Mouse (Mus musculus): ENCODE data around the gene Dner. TPM values are rescaled to one million over a fixed set of nuclear protein-coding genes. Genes with fewer than 3 reads are reported as not detected.

Gene Dner
- total RNA-seq (2021) = under 1 TPM in 1 of 2 experiments, not detected in 1; 0.13 TPM

DNA sequence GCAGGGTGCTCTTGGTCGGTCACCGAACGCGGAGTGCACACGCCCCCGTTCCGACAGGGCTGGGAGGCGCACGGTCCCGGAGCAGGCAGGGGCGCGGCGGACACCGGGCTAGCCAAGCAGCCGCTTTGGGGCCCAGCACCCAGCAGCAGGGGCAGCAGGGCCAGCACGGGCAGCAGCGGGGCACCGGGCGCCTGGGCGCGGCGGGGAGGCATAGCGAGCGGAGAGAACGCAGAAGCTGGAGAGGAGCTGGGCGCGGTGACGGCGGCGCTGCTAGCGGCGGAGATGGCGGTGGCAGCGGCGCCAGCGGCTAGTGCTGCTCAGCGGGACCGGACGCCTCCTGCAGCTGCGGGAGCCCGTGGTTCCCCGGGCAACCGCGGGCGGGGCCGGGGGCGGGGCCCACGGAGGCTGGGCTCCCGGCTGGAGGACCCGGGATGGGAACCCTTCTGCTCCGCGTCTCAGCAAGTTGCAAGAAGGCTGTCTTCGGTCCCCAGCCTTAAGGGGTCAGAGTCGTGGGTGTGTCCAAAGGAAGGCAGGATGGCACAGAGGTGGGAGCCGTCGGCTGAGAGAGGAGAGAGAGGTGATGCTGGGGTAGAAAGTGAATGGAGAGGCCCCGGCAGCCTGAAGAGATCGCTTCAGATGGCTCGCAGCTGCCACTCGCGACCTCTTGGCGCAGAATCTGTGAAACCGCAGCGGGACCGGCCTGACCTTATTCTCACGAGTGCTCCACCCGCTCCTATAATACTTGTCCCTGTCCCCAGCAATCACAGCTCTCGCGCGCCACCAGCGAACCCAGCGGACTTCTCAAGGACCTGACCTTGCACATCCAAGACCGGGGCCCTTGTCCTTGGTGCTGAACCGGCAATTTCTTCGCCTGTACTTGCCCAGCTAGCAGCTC, at the start of gene Dner:
TSS of gene Dner (minus strand) at position 705 of the 895 bp plus-strand sequence.
- intact Hi-C loops (cut with DNase I) = no loop called here
- peak; percentile 12 for DNase-seq (ENCODE audit: low spot score)

DNA sequence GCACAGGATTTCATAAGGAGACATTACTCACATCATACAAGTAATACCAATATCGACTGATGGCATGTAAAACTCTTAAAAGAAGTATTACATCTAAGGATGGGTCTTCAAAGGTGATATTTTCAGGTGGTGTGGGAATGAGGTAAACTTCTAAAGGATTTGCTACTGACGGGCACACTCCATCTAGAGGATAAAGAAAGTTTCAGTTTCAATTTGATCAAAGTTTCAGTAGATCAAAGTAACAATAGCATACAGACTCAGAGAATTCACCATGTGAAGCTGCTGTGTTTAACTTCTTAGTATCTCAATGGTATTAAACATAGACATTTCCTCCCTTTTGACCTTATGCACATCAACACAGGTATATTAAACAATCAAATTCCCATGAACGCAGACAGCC, 46.1 kb upstream of the Dner start:
- intact Hi-C loops (cut with DNase I) = loop anchor here (5.0 kb wide), 1 partner anchor 40 kb away; no protein-coding TSS in a partner anchor

DNA sequence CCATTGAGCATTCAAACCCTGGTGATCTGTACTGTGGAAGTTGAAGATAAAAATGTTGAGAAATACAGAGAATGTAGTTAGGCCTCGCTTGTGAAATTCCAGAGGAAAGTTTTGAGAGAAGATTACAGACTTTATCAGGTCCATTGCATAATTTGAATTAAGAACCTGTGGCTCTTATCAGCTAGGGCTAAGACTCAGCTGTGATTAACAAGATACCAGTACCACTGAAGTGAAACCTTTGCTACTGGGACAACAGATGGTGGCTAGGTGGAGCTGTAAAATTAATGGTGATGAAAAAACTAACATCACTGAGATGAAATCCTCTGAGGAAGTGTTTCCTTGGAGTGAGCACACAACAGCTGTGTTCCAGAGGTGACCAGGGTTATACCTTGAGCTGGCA, 44.1 kb upstream of the Dner start:
- DNase-seq (ENCODE audit: low spot score) = no peak
- intact Hi-C loops (cut with DNase I) = loop anchor here (5.0 kb wide), 1 partner anchor 42 kb away; no protein-coding TSS in a partner anchor

More for the DNA sequence above, 46.1 kb upstream of the Dner start:
- DNase-seq (ENCODE audit: low spot score) = no peak

DNA sequence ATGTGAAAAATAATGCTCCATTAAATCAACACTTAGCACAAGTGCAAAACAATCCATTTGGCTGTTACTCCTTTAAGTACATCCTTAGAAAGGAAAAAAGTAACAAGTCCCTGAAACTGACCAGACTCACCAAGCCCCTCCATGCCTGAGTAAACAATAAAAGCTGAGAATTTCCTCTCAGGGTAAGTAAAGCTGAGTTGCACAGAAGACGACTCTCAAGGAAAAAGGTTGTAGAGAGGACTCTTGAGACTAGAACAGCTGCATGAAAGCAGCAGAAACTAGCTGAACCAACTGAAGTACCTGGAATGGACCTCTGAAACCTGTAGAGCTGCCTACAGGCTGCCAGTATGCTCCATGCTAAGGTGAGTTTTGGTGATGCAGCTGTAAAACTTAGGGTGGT, 41.1 kb upstream of the Dner start:
- no peak for DNase-seq (ENCODE audit: low spot score)
- intact Hi-C loops (cut with DNase I) = no loop called here

DNA sequence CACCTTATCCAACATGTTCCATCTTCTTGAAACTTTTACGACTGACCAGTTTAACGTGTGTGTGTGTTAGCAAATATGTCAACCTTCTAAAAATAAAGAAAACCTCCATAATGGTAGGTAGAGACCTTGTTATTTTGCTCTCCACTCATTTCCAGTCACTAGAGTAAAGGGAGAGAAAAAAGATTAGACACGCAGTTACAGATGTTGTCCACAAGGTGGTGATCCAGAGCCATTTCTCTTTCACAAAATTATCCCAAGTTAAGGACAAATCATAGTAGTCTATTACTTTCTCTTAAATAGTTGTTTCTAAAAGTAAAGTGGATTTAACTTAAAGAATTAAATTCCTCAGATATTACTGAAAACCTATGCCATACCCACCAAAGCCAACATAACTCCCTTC, 37.8 kb upstream of the Dner start:
- intact Hi-C loops (cut with DNase I) = loop anchor here (1.0 to 2.0 kb wide), 2 partner anchors 94 to 151 kb away; no protein-coding TSS in a partner anchor

DNA sequence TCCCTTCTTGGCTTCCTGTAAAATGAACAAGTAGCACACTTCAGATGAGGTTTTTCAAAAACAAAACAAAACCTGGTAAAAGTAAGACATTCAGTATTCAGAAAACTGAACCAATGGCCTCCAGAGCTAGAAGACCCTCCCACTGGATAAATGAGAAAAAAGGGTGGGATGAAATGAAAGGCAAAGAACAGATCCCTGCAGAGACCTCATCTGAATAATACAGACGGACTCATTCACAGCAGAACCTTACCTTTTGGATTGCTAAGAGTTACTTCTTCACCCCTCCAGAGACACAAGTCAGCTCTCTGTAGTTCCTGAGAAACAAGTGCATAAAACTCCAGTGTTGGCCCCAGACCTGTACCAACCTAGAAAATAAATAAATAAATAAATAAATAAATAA, 35.7 kb upstream of the Dner start:
- intact Hi-C loops (cut with DNase I) = no loop called here
- DNase-seq (ENCODE audit: low spot score) = no peak

More for the DNA sequence above, 37.8 kb upstream of the Dner start:
- no peak for DNase-seq (ENCODE audit: low spot score)

DNA sequence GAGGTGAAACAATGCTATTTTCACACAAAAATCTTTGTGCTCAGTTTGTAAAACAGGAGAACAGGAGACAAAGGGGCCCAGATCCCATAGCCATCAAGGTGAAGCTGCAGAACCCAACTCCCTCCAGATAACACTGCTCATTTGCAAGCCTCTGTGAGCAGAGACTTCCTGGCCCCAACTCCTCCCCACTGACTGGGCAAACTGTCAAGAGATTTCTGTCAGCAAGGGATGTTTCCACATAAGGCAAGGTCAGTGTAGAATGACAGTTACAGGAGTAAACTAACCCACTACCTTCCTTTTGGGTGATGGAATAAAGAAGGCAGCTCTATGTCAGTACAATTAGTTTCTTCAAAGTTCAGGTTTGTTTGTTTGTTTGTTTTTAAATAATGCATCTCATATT, 26.8 kb upstream of the Dner start:
- intact Hi-C loops (cut with DNase I) = no loop called here

DNA sequence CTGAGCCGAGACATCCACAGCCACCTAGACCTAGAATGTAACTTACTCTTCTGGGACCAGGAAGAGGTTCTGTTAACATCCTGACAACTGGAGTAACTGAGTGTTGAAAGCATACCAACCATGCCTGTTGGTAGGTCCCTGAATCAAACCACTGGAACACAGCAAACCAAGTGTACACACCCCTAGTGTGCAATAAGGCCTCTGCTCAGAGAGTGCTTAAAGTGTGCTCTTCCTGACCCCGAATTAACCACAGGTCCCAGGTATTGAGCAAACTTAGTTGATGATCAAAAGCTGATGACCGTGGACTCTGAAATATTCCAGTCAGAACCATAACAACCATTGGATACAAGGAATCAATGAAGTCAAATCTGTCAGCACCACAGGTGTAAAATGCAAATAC, 26.4 kb upstream of the Dner start:
- intact Hi-C loops (cut with DNase I) = no loop called here
- DNase-seq (ENCODE audit: low spot score) = no peak

More for the DNA sequence above, 26.8 kb upstream of the Dner start:
- no peak for DNase-seq (ENCODE audit: low spot score)

DNA sequence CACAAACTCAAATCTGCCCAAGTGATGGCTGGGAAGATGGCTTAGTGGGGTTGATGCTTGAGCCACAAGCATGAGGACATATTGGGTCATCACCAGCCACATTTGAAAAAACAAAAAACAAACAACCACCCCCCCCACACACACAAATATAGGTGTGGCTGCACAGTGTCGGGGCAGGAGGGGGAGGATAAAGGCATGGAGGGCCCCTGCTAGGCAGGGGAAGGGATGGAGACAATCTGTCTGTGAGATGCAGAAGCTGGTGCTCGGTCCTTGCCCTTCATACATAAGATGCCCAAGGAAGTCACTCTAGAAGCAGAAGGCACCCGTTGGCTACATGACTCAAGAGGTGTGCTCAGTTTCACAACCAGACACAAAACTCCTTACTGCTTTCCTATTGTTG, 25.9 kb upstream of the Dner start:
- DNase-seq (ENCODE audit: low spot score) = no peak

DNA sequence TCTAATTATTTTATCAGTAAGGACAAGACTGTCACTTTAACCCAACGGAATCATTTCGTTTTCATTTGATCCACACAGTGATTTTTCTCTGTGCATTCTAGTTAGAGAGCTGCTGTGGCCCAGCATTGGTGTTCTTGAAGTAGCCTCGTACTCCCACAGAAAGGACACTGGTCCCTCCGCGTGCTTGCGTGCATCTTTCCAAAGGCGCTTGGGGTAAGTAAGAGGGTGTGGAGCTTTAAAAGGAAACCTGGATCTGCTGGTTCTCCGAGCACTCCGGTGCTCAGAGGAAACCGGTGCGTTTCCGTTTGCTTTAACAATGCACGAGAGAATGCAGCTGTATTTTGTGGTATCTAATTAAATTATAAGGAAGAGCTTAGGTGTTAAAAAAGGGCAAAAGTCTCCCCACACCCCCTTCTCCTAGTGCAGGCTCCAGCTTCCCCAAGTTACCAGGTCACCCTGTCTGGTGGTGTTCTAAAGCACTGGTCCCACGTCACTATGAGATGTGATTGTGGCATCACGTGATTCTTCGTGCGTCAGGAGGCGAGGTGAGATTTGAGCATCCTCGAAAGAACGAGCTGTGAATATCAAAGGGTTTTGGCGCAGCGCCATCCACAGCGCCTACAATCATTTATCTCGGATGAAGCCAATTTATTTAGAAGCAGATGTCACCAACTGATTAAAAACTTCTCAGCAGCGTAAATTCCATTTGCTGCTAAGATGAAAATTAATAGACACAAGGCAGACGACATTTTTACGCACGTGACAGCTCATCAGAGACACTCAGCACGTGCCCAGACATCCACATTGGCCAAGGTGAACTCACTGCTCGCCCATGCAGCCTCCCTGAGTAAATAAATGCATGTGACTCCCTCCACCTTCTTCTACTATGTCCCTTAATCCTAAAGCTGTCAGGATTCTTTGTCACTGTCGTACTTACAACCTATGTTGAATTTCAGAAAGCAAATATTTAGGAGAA, 14.1 kb upstream of the Dner start:
- intact Hi-C loops (cut with DNase I) = no loop called here
- DNase-seq (ENCODE audit: low spot score) = no peak

More for the DNA sequence above, 25.9 kb upstream of the Dner start:
- intact Hi-C loops (cut with DNase I) = no loop called here

DNA sequence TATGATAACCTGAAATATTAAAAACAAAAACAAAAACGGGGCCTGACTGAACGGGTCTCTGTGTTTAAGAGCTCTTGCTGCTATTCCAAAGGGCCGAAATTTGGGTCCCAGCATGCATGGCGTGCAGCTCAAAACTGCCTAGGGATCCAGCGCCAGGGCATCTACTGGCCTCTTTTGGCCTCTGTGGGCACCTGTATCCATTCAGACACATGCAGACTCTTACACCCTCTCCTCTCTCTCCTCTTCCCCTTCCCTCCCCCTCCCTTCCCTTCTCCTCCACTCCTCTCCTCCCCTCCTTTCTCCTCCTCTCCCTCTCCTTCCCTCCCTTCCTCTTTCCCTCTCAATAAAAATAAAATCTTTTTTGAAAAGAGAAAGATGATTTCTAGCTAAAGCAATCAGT, 13.4 kb upstream of the Dner start:
- DNase-seq (ENCODE audit: low spot score) = no peak
- intact Hi-C loops (cut with DNase I) = no loop called here

DNA sequence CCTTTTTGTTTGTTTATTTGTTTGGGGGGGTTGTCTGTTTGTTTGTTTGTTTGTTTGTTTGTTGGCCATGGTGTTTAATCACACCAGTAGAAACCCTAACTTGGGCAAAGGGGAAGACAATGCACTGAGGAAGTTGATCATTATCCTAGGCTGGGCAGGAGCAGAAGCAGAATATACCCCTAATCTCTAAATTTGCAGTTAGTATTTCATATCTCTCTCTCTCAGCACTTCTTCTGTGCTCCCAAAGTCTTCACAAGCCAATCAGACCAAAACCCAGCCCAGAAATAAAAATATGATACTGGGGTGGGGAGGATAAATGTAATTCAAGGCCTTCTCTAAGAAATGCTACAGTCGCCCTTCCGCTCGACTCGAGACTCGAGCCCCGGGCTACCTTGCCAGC, 4.2 kb upstream of the Dner start:
- DNase-seq (ENCODE audit: low spot score) = no peak
- intact Hi-C loops (cut with DNase I) = no loop called here

DNA sequence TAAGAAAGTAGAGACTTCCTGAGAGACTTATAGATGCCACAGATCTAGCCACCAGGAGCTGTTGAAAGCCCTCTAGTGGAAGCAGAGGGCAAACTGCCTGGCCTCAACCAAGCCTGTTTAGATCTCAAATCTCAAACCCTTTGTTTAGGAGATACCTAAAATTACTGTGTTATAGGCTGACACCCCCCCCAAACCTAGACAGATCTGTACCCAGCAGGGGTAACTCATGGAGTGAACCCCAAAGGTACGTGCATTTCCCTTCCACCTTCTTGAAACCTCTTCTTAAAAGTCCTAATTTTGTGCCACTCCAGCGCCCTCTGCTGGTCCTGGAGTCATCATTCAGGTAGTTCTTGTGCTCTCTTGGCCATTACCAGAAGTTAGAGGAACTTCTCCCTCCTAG, 1.1 kb upstream of the Dner start:
- intact Hi-C loops (cut with DNase I) = no loop called here
- DNase-seq (ENCODE audit: low spot score) = no peak

DNA sequence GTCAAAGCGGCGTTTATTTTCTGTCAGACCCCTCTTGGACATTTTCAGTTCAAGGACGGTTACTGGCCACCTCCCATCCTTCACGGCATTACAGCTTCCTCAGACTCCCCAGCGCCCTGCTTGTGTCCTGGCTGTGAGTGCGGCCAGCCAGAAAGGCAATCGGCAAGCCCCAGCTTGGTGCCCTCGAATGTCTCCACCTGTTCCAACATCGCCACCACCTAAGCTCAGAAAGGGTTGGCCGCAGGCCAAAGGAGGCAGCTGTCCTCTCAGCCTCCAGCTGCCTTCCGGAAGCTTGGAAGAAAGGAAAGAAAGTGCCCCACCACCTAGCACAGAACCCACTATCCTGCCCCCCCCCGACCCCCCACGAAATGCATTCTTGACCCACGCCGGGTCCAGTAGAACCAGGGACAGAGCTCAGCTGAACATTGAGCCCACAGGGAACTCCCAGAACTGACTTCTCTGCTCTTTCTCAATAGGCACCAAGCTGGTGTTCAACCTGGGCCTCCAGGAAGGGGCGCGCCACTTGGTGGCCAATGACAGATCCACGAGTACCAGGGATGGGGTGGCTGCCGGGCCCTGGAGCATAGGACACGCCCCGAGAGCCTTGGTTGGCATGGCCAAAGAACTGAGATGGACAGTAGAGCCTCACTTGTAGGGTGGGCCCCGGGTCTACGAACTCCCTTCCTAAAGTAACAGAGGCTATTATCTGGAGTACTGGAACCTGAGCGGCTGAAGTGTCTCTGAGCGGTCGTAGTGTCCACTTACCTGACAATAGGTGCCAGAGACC, 1.1 kb downstream of the Dner start:
- intact Hi-C loops (cut with DNase I) = no loop called here
- no peak for DNase-seq (ENCODE audit: low spot score)

DNA sequence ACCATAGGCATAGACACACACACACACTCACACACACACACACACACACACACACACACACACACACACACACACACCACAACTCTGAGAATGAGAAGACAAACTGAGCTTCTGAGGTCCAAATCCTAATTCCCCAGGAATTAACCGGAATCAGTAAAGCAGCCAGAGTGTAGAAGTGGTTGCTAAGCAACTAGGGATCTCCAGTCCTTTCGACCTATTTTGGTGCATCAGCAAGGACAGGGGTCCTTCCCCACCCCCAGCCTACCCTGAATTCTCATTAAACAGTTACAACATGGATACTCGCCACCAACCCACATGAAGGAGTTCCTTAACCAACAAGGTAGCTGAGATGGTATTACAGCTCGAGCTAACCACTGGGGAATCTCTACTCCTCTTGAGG, 18.1 kb downstream of the Dner start:
- intact Hi-C loops (cut with DNase I) = no loop called here
- no peak for DNase-seq (ENCODE audit: low spot score)

DNA sequence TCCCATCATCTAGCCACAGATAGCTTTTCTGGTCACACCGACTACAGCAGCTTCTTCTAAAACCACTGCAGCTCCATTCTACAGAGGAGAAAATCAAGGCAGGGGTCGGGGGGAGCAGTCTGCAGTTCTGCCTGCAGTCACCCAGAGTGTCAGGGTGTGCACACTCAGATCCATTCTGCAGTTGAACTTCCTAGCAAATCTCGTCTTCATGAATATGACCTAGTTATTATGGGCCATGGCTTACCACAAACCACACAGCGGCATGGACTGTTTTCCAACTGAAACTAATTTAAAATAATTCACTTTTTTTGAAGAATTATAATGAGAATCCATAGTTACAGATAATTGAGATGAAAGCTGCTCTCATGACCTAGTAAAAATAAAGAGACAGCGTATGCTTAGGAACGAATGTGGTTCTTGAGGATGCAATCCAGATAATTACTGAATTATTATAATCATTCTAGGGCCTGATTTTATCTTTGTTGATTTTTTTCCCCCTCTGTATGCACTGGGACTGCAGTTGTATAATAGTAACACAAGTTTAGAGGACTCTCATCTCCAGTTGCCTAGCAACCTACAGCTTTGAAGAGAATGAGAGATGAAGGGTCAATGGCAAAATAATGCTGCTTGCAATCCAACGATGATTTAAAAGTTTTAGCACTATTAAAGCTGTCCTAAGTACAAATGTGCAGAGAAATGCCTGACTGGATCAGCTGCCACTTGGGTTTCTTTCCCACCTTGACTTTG, 27.7 kb downstream of the Dner start:
- intact Hi-C loops (cut with DNase I) = no loop called here
- no peak for DNase-seq (ENCODE audit: low spot score)

DNA sequence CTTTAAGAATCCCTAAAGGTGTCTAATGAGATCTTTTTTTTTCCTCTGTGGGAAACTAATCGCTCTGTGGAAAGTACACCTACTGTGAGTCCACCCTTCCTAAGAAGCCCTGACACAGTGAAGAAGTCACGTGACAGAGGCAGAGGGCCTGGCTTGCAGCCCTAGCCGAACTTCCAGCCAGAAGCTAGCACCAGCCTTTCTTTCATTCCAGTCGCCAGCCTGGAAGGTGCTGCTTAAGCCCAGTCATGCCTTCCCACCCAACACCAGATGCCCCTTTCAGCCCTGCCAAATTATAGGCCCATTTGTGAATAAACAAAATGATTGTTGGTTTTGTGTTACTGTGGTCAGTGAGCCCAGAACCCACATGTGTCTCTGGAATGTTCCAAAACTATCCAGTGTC, 28.4 kb downstream of the Dner start:
- intact Hi-C loops (cut with DNase I) = no loop called here

DNA sequence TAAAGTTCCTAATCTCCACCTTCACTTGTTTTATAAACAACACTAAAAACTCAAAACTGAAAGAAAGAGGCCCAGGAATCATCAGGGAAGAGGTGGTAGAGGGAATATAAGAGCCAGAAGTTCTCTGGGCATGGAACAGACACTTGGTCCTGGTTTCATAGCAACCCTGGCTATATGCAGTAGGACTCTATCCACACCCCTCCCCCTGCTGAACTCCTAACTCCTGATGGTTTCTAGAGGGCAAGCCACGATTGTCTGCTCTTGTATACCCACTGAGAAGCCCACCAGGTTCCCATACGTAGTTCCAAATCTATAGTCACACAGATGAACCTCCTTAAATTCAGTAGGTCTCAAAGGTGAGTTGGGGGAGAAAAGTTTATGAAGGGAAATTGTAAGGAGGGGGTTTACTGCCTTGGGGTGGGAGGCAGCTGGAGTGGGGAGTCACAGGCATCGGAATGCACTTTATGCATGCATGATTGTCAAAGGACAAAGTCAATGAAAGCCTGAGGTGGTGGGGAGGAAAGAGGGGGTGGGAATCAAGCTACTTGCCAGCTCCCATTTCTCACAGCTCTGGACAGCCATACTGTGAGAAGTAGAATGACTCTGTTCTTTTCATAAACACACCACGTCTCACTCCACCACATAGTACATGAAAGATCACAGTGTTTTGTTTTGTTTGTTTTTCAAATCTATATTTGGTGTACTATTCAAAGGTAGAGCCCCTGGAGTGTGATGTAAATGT, 31.5 kb downstream of the Dner start:
- no peak for DNase-seq (ENCODE audit: low spot score)
- intact Hi-C loops (cut with DNase I) = no loop called here

More for the DNA sequence above, 28.4 kb downstream of the Dner start:
- DNase-seq (ENCODE audit: low spot score) = no peak

All from heart, postnatal 25 days (tissue).